Mouse (Mus musculus): ENCODE measurements around the gene Agpat1. TPM values are rescaled to one million over a fixed set of nuclear protein-coding genes. Genes with fewer than 3 reads are reported as not detected.

Agpat1 gene
- polyA plus RNA-seq, 1 experiment from 2014 or later = 44.8 TPM

- H3K4me1 ChIP-seq = peaks cover 54% of the 10 kb centered on the region
- DNase-seq (ENCODE audit: low spot score) = no peak
- H3K9me3 ChIP-seq = no peaks in the 10 kb centered on the region
- no peaks in the 10 kb centered on the region for H3K36me3 ChIP-seq
- H3K4me3 ChIP-seq = peak overlapping the region; percentile 57
- 2% methylated on average over 48 of the region's 48 CpGs for WGBS
- H3K27me3 ChIP-seq (ENCODE audit: insufficient read depth, poor library complexity, severe bottlenecking) = peaks cover 68% of the 10 kb centered on the region
- H3K27ac ChIP-seq = 0 out of 2 replicates have a peak overlapping the region, but pooled peaks have one; percentile 1
These were observed 26.8 kb downstream of the Agpat1 start for GRCm38 (mm10) chr17:34630761-34631301.

DNA sequence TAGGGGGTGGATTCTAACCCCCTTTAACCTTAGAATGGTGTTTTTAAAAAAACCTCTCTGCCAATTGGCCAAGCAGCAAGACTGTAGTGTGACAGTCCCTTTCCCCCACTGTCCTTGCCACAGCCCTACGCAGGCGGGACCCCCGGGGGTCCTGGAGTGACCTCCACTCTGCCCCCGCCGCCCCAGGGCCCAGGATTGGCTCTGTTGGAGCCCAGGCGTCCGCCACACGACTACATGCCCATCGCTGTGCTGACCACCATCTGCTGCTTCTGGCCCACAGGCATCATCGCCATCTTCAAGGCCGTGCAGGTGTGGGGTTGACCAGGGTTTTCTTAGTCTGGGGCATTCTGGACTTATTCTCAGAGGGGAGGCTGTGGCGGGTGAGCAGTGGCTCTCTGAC, 27.6 kb downstream of the Agpat1 start:
- H3K9me3 ChIP-seq = no peaks in the 10 kb centered on the region
- 0 out of 2 replicates have a peak overlapping the region, but pooled peaks have one; percentile 42 for H3K27ac ChIP-seq
- H3K4me3 ChIP-seq = peak overlapping the region; percentile 57
- peaks cover 45% of the 10 kb centered on the region for H3K4me1 ChIP-seq
- 6% methylated on average over 12 of the region's 12 CpGs for WGBS
- H3K36me3 ChIP-seq = no peaks in the 10 kb centered on the region
- DNase-seq (ENCODE audit: low spot score) = no peak
- peaks cover 73% of the 10 kb centered on the region for H3K27me3 ChIP-seq (ENCODE audit: insufficient read depth, poor library complexity, severe bottlenecking)

DNA sequence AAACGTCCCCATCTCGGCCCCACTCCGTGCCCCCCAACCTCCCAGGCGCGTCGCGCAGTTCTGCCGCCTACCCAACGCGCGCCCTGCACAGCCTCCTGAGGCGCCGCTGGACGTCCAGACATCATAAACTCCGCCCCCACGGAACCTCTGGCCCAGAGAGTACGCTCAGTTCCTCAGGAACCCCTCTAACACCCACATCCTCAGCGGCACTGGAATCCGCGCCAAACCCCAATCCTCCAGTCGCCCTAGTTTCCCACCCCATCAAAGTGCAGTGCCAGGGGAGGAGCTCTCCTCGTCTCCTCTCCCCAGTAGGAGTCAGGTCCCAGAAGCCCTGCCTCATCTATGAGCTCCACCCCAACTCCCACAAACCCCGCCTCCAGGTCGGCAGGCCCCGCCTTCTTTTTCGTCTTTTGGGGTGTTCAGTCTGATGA, 28.2 kb downstream of the Agpat1 start:
- Histone ChIP-seq H3K4me3 (peak overlapping the region; percentile 57), H3K4me1 (peaks cover 44% of the 10 kb centered on the region), H3K27ac (peak overlapping the region; percentile 42; the same call in 1 of the 2 replicates), H3K27me3 (ENCODE audit: insufficient read depth, poor library complexity, severe bottlenecking) (peaks cover 73% of the 10 kb centered on the region), H3K36me3 (no peaks in the 10 kb centered on the region), H3K9me3 (no peaks in the 10 kb centered on the region)
- 2% methylated on average over 26 of the region's 26 CpGs for WGBS
- no peak for DNase-seq (ENCODE audit: low spot score)

DNA sequence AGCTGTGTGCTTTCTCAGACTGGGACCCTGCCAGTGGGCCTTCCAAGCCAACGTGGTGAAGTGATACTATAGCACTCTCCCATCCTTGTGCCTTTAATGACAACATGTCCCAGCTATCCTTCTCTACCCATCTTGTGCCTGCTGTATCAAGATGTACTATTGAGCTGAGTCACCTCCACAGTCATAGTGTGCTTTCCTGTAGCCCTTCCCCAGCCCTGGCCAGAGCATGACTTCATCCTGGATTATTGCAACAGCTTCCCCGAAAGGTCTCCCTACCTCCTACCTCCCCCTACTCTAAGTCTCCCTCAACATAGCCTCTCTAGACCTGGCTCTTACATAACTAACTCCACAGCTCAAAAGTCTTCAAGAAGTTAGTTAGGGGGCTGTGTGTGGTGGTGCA, 31.6 kb downstream of the Agpat1 start:
- no peaks in the 10 kb centered on the region for H3K9me3 ChIP-seq
- 79% methylated on average over 2 of the region's 2 CpGs for WGBS
- H3K27ac ChIP-seq = no peak overlapping the region
- peaks cover 46% of the 10 kb centered on the region for H3K27me3 ChIP-seq (ENCODE audit: insufficient read depth, poor library complexity, severe bottlenecking)
- H3K36me3 ChIP-seq = no peaks in the 10 kb centered on the region
- DNase-seq (ENCODE audit: low spot score) = no peak
- H3K4me1 ChIP-seq = peaks cover 18% of the 10 kb centered on the region
- H3K4me3 ChIP-seq = no peak overlapping the region

- H3K4me3 ChIP-seq = no peak overlapping the region
- DNase-seq (ENCODE audit: low spot score) = no peak
- peaks cover 28% of the 10 kb centered on the region for H3K27me3 ChIP-seq (ENCODE audit: insufficient read depth, poor library complexity, severe bottlenecking)
- peaks cover 9% of the 10 kb centered on the region for H3K4me1 ChIP-seq
- H3K9me3 ChIP-seq = no peaks in the 10 kb centered on the region
- 67% methylated on average over 3 of the region's 3 CpGs for WGBS
- no peak overlapping the region for H3K27ac ChIP-seq
- no peaks in the 10 kb centered on the region for H3K36me3 ChIP-seq
These were observed 33.4 kb downstream of the Agpat1 start for GRCm38 (mm10) chr17:34637459-34637858.

GRCm38 (mm10) chr17:34639461-34640255, 35.6 kb downstream of the Agpat1 start:
- WGBS = 80% methylated on average over 7 of the region's 7 CpGs

GRCm38 (mm10) chr17:34640778-34641601, 36.9 kb downstream of the Agpat1 start:
- Histone ChIP-seq H3K36me3 (peaks cover 4% of the 10 kb centered on the region; the same call in 1 of the 2 replicates), H3K4me1 (peaks cover 19% of the 10 kb centered on the region), H3K27ac (peak overlapping the region; percentile 17), H3K9me3 (no peaks in the 10 kb centered on the region), H3K4me3 (no peak overlapping the region), H3K27me3 (ENCODE audit: insufficient read depth, poor library complexity, severe bottlenecking) (peaks cover 3% of the 10 kb centered on the region; the same call in 1 of the 2 replicates)
- peak; percentile 70 for DNase-seq (ENCODE audit: low spot score)
- 15% methylated on average over 11 of the region's 11 CpGs for WGBS

More at GRCm38 (mm10) chr17:34639461-34640255, 35.6 kb downstream of the Agpat1 start:
- Histone ChIP-seq H3K36me3 (no peaks in the 10 kb centered on the region), H3K27me3 (ENCODE audit: insufficient read depth, poor library complexity, severe bottlenecking) (peaks cover 11% of the 10 kb centered on the region; the same call in 1 of the 2 replicates), H3K4me1 (peaks cover 8% of the 10 kb centered on the region; the same call in 1 of the 2 replicates), H3K27ac (0 out of 2 replicates have a peak overlapping the region, but pooled peaks have one; percentile 18), H3K9me3 (no peaks in the 10 kb centered on the region), H3K4me3 (no peak overlapping the region)
- DNase-seq (ENCODE audit: low spot score) = no peak

GRCm38 (mm10) chr17:34641945-34642344, 37.9 kb downstream of the Agpat1 start:
- Histone ChIP-seq H3K36me3 (peaks cover 6% of the 10 kb centered on the region; the same call in 1 of the 2 replicates), H3K9me3 (no peaks in the 10 kb centered on the region), H3K27ac (no peak overlapping the region), H3K4me1 (peaks cover 24% of the 10 kb centered on the region), H3K4me3 (no peak overlapping the region), H3K27me3 (ENCODE audit: insufficient read depth, poor library complexity, severe bottlenecking) (no peaks in the 10 kb centered on the region)
- WGBS = 84% methylated on average over 3 of the region's 3 CpGs
- no peak for DNase-seq (ENCODE audit: low spot score)

DNA sequence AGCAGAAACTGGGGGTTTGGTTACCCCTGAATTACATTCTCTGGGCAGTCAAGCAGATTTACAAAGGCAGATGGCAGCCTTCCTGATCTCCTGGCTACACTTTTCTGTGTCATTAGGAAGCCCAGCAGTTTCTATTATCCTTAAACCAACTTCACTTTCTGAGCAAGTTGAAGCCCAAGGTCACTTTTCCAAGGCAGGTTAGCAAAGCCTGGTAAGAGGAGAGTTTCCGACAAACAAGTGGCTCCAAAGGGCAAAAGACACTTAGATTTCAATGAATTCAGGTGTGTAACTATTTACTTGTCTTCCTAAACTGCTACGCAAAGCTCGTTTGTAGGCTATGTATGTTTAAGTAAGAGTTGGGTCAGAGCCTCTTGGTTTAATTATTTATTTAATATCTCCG, 39.3 kb downstream of the Agpat1 start:
- no peaks in the 10 kb centered on the region for H3K27me3 ChIP-seq (ENCODE audit: insufficient read depth, poor library complexity, severe bottlenecking)
- H3K4me3 ChIP-seq = no peak overlapping the region
- peaks cover 34% of the 10 kb centered on the region for H3K4me1 ChIP-seq
- H3K27ac ChIP-seq = no peak overlapping the region
- DNase-seq (ENCODE audit: low spot score) = no peak
- 81% methylated on average over 4 of the region's 4 CpGs for WGBS
- no peaks in the 10 kb centered on the region for H3K9me3 ChIP-seq
- peaks cover 6% of the 10 kb centered on the region; the same call in 1 of the 2 replicates for H3K36me3 ChIP-seq

GRCm38 (mm10) chr17:34643944-34644343, 39.9 kb downstream of the Agpat1 start:
- H3K9me3 ChIP-seq = no peaks in the 10 kb centered on the region
- H3K27me3 ChIP-seq (ENCODE audit: insufficient read depth, poor library complexity, severe bottlenecking) = no peaks in the 10 kb centered on the region
- H3K4me3 ChIP-seq = no peak overlapping the region
- H3K36me3 ChIP-seq = peaks cover 10% of the 10 kb centered on the region
- DNase-seq (ENCODE audit: low spot score) = no peak
- peaks cover 36% of the 10 kb centered on the region for H3K4me1 ChIP-seq
- no peak overlapping the region for H3K27ac ChIP-seq
- 72% methylated on average over 10 of the region's 10 CpGs for WGBS

DNA sequence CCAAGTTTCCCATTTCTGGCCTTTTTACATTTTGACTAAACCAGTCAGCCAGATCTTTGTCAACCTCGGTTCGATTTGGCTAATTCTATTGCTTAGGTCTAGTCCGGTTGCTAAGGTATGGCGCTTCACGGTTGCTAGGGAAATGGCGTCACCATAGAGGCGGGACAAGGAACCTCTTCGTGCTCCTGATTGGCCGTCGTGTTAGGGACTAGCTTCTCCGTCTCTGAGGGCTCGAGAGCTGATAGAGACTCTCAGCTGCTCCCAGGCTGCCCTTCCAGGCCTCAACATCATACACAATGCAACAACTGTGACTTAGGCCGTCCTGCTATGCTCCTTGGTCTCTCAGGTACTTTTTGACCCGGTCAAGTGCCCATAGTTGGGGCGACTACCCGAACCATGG, 40.5 kb downstream of the Agpat1 start, which contains the start of gene Fkbpl:
Fkbpl (plus strand) TSS at position 157 of the 400 bp plus-strand sequence.
- H3K27ac ChIP-seq = peak within 1 kb of the TSS; percentile 90
- 1% methylated on average over 16 of the region's 16 CpGs for WGBS
- no peaks in the 10 kb centered on the region for H3K27me3 ChIP-seq (ENCODE audit: insufficient read depth, poor library complexity, severe bottlenecking)
- H3K4me3 ChIP-seq = peak within 1 kb of the TSS; percentile 74
- peaks cover 17% of the 10 kb centered on the region for H3K36me3 ChIP-seq
- DNase-seq (ENCODE audit: low spot score) = peak; percentile 97
- peaks cover 36% of the 10 kb centered on the region for H3K4me1 ChIP-seq
- no peaks in the 10 kb centered on the region for H3K9me3 ChIP-seq

DNA sequence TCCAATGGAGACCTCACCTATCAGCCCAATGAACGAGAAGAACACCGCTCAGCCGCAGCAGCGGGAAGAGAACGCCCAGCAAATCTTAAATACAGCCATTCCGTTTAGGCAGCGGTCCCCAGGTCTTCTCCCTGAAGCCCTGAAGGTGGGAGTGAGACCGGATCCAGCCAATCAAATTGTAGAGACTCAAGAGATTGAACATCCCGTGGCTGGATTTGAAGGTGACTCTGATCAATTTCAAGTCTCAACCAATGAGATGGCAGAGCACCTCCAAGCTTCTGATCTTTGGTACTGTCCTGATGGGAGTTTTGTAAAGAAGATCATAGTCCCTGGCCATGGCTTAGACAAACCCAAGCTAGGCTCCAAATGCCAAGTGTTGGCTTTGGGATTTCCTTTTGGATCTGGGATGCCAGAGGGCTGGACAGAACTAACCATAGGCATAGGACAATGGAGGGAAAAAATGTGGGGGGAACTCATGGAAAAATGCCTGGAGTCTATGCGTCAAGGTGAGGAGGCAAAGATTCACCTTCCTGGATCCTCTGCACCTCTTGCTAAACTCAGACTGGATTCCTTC, 41.3 kb downstream of the Agpat1 start:
- H3K36me3 ChIP-seq = peaks cover 24% of the 10 kb centered on the region
- peak overlapping the region; percentile 90 for H3K27ac ChIP-seq
- DNase-seq (ENCODE audit: low spot score) = no peak
- no peaks in the 10 kb centered on the region for H3K27me3 ChIP-seq (ENCODE audit: insufficient read depth, poor library complexity, severe bottlenecking)
- H3K4me1 ChIP-seq = peaks cover 36% of the 10 kb centered on the region
- 42% methylated on average over 10 of the region's 10 CpGs for WGBS
- H3K4me3 ChIP-seq = peak overlapping the region; percentile 74
- H3K9me3 ChIP-seq = no peaks in the 10 kb centered on the region

All from heart, embryonic 10.5 days (tissue).